In the genomic region with DNA sequence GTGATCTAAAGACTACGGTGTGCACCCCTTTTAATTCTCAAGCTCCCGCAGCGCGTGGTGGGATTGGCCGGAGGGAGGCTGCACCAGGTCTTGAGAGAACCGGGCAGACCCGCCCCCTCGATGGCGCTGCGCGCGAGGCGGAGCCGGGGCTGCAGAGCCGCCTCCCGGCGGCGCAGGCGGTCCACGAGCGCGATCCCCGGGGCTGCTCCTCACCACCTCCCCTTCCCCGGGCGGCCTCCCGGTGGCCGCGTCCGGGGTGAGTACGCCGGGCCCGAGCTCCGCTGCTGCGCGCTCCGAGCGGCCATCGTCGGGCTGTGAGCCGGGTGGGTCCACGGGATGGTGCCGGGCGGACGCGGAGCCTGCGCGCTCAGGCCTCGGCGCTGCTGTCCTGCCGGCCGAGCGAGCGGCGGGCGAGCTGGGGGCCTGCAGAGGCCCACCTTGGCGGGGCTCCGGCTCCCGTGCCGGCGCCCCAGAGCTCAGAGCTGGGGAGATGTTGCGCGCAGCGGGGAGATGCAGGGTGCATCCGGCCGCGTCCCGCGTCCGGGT, we compare ENCODE assay signal across 8 mouse cellular contexts. TPM values are rescaled to one million over a fixed set of nuclear protein-coding genes. Genes with fewer than 3 reads are reported as not detected.
DNase-seq lines count a peak whose midpoint lies in the region; ATAC-seq and TF ChIP-seq lines count a peak whose summit lies in the region.

TSS of gene B4galt4 (plus strand) at position 152 of the 546 bp plus-strand sequence.

- peak within 1 kb of the TSS; percentile 90 for H3K27ac ChIP-seq in forebrain, embryonic 10.5 days
- peak within 1 kb of the TSS; percentile 80 for H3K27ac ChIP-seq in heart, embryonic 13.5 days (replicated peaks)
- H3K27ac ChIP-seq in kidney, postnatal 0 days, result peak within 1 kb of the TSS; percentile 88
- peak within 1 kb of the TSS; percentile 64 for H3K27ac ChIP-seq in liver, embryonic 11.5 days (ENCODE audit: low read depth, low read length)
- H3K27ac ChIP-seq in testis, adult 2 months (ENCODE audit: control insufficient read depth, insufficient read depth, low read depth, low read length), result no peak within 1 kb of the TSS

- WGBS in forebrain, embryonic 10.5 days, result 0% methylated on average over 69 of the region's 69 CpGs
- under 1% methylated on average over 69 of the region's 69 CpGs for WGBS in heart, embryonic 13.5 days
- WGBS in kidney, postnatal 0 days, result under 1% methylated on average over 48 of the region's 69 CpGs
- under 1% methylated on average over 67 of the region's 69 CpGs for WGBS in liver, embryonic 11.5 days

- no peaks in the 10 kb centered on the region for H3K9me3 ChIP-seq in forebrain, embryonic 10.5 days
- no peaks in the 10 kb centered on the region; the same call in 1 of the 2 replicates for H3K9me3 ChIP-seq in heart, embryonic 13.5 days
- no peaks in the 10 kb centered on the region for H3K9me3 ChIP-seq in kidney, postnatal 0 days (replicated peaks; ENCODE audit: low read length)
- no peaks in the 10 kb centered on the region for H3K9me3 ChIP-seq in liver, embryonic 11.5 days (ENCODE audit: control insufficient read depth, low read length)

- TF ChIP-seq POLR2A in testis, adult 2 months (IDR thresholded peaks at IDR 0.05; ENCODE audit: control insufficient read depth, low read depth, low read length), result no peak

- peaks cover 23% of the 10 kb centered on the region for H3K4me1 ChIP-seq in forebrain, embryonic 10.5 days
- peaks cover 18% of the 10 kb centered on the region for H3K4me1 ChIP-seq in heart, embryonic 13.5 days
- no peaks in the 10 kb centered on the region for H3K4me1 ChIP-seq in kidney, postnatal 0 days (replicated peaks; ENCODE audit: insufficient read depth, low read length)
- H3K4me1 ChIP-seq in liver, embryonic 11.5 days (replicated peaks; ENCODE audit: control insufficient read depth, insufficient read depth, low read length), result peaks cover 5% of the 10 kb centered on the region; the same call in 1 of the 2 replicates
- H3K4me1 ChIP-seq in testis, adult 2 months (ENCODE audit: control insufficient read depth, insufficient read depth, low read length), result peaks cover 7% of the 10 kb centered on the region; the same call in 1 of the 2 replicates

- peak within 1 kb of the TSS; percentile 97 for H3K4me2 ChIP-seq in heart, embryonic 13.5 days
- peak within 1 kb of the TSS; percentile 93 for H3K4me2 ChIP-seq in kidney, postnatal 0 days (ENCODE audit: low read length)
- peak within 1 kb of the TSS; percentile 80 for H3K4me2 ChIP-seq in liver, embryonic 11.5 days

- TF ChIP-seq CTCF in kidney, postnatal 0 days (IDR thresholded peaks at IDR 0.05; ENCODE audit: low read depth), result peak; percentile 25; the same call in 1 of the 2 replicates
- TF ChIP-seq CTCF in testis, adult 2 months (IDR thresholded peaks at IDR 0.05; ENCODE audit: control insufficient read depth, insufficient read depth, insufficient replicate concordance, low read depth, low read length), result no peak

- peak; percentile 90 for ATAC-seq in heart, embryonic 13.5 days (ENCODE audit: extremely low read depth, insufficient number of reproducible peaks, low FRiP score, low TSS enrichment)
- ATAC-seq in kidney, postnatal 0 days (replicated peaks; ENCODE audit: low FRiP score, low read depth), result peak; percentile 91
- ATAC-seq in liver, embryonic 11.5 days (replicated peaks; ENCODE audit: low FRiP score), result peak; percentile 80

- H3K27me3 ChIP-seq in forebrain, embryonic 10.5 days (ENCODE audit: poor library complexity, severe bottlenecking), result peaks cover 18% of the 10 kb centered on the region; the same call in 1 of the 2 replicates
- no peaks in the 10 kb centered on the region for H3K27me3 ChIP-seq in heart, embryonic 13.5 days (replicated peaks)
- H3K27me3 ChIP-seq in kidney, postnatal 0 days (ENCODE audit: insufficient read depth, low read length), result no peaks in the 10 kb centered on the region
- H3K27me3 ChIP-seq in liver, embryonic 11.5 days (replicated peaks; ENCODE audit: control insufficient read depth, insufficient read depth, low read length), result peaks cover 44% of the 10 kb centered on the region
- no peaks in the 10 kb centered on the region for H3K27me3 ChIP-seq in testis, adult 2 months (ENCODE audit: control insufficient read depth, insufficient read depth, low read length)

- peak; percentile 85 for DNase-seq in layer of hippocampus, adult 11-12 months (ENCODE audit: low spot score)
- DNase-seq in layer of hippocampus, adult 9-10 months (ENCODE audit: low spot score), result no peak
- DNase-seq in forebrain, embryonic 10.5 days (ENCODE audit: extremely low spot score, low spot score), result peak; percentile 75
- peak; percentile 85 for DNase-seq in kidney, postnatal 0 days (ENCODE audit: low spot score)
- no peak for DNase-seq in liver, embryonic 11.5 days (ENCODE audit: low spot score)
- peak; percentile 84 for DNase-seq in neural tube, embryonic 10.5 days (ENCODE audit: extremely low spot score, low spot score)

- no peaks in the 10 kb centered on the region for H3K36me3 ChIP-seq in forebrain, embryonic 10.5 days (replicated peaks)
- H3K36me3 ChIP-seq in heart, embryonic 13.5 days, result peaks cover 8% of the 10 kb centered on the region
- no peaks in the 10 kb centered on the region for H3K36me3 ChIP-seq in kidney, postnatal 0 days (ENCODE audit: insufficient read depth, low read length)
- no peaks in the 10 kb centered on the region for H3K36me3 ChIP-seq in liver, embryonic 11.5 days (ENCODE audit: control insufficient read depth, insufficient read depth, low read length)
- H3K36me3 ChIP-seq in testis, adult 2 months (ENCODE audit: control insufficient read depth, insufficient read depth, low read length), result no peaks in the 10 kb centered on the region

- H3K9ac ChIP-seq in heart, embryonic 13.5 days, result peak within 1 kb of the TSS; percentile 90
- H3K9ac ChIP-seq in kidney, postnatal 0 days (ENCODE audit: low read depth, low read length), result peak within 1 kb of the TSS; percentile 77
- peak within 1 kb of the TSS; percentile 48 for H3K9ac ChIP-seq in liver, embryonic 11.5 days (ENCODE audit: low read depth, low read length)

- peak within 1 kb of the TSS; percentile 87 for H3K4me3 ChIP-seq in forebrain, embryonic 10.5 days
- H3K4me3 ChIP-seq in heart, embryonic 13.5 days, result peak within 1 kb of the TSS; percentile 76
- H3K4me3 ChIP-seq in kidney, postnatal 0 days (replicated peaks; ENCODE audit: low read depth, low read length), result peak within 1 kb of the TSS; percentile 77
- H3K4me3 ChIP-seq in liver, embryonic 11.5 days (ENCODE audit: low read depth, low read length), result peak within 1 kb of the TSS; percentile 66
- peak within 1 kb of the TSS; percentile 81 for H3K4me3 ChIP-seq in testis, adult 2 months (ENCODE audit: control insufficient read depth, low read depth, low read length)

RNA-seq across cellular contexts. Expression of gene B4galt4, which starts in this region (rescaled TPM):
- polyA plus RNA-seq in forebrain, embryonic 10.5 days (2016; fragmentation: Nextera tagmentation; extraction: Ambion mirVana), result 27.1 and 27.8 TPM in 2 replicates
- polyA plus RNA-seq in heart, embryonic 13.5 days (2015; fragmentation: Nextera tagmentation; extraction: Ambion mirVana), result 26.9 and 27.3 TPM in 2 replicates
- 28.8 and 29.9 TPM in 2 replicates for polyA plus RNA-seq in kidney, postnatal 0 days (2015; fragmentation: Nextera tagmentation; extraction: Ambion mirVana)
- 9.6 and 10.2 TPM in 2 replicates for polyA plus RNA-seq in liver, embryonic 11.5 days (2014; fragmentation: Nextera tagmentation; extraction: Ambion mirVana)
- 0.72 and 0.91 TPM in 2 replicates for polyA plus RNA-seq in testis, adult 2 months (2012; rRNA removed)

Comparison
In these comparisons a context has a peak if more than half of its experiments do, and no peak if none do; other contexts are left out.
1. DNase-seq: peak in layer of hippocampus, adult 11-12 months (single experiment), forebrain, embryonic 10.5 days (single experiment), kidney, postnatal 0 days (single experiment) and neural tube, embryonic 10.5 days (single experiment); none in layer of hippocampus, adult 9-10 months (single experiment) and liver, embryonic 11.5 days (single experiment).
2. Peak in every context shown above with its lines, with median percentiles within 50 percentile points of each other: H3K4me3 ChIP-seq, ATAC-seq, H3K4me2 ChIP-seq and H3K9ac ChIP-seq.